Comparison of ENCODE assay signal across 9 mouse cellular contexts in the genomic region with DNA sequence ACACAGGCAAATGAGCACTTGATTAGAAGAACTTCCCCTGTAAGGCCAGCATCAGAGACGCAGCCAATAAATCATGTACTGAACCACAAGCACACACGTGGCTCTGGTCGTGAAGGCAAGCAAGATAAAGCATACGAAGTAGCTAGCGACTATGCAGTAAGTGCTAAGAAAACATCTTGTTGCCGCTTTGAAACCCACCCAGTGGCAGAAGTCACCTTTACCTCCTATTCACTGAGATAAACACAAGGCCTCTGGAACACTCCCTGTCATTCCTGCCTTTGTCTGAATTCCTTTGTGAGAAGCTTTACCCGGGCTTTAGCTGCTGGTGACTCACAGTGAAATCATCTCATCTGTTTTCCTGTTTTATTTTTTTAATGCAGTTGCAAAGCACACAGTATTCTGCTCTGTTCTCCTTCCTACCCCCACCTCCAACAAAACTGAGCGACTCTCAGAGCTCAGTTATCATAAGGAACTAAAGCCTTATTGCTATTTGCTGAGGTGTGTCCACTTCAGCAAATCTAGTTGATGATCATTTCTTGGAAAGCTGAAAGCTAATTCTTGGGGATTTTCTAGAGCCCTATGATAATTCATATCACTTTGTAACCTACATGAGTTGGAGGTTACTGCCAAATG. TPM values are rescaled to one million over a fixed set of nuclear protein-coding genes. Genes with fewer than 3 reads are reported as not detected.
DNase-seq lines count a peak whose midpoint lies in the region; ATAC-seq lines count a peak whose summit lies in the region.
"Had no signal": no experiment of that assay in that cellular context is flagged by ENCODE, and none has a peak within 500 bp of the region (broad histone marks: within the 10 kb centered on the region; RNA-seq: fewer than 3 reads in every experiment).

No protein-coding gene starts in this region.

- H3K36me3 ChIP-seq in heart, embryonic 16.5 days (ENCODE audit: control insufficient read depth, insufficient read depth), result no peaks in the 10 kb centered on the region
- H3K36me3 ChIP-seq in forebrain, embryonic 14.5 days (ENCODE audit: control insufficient read depth, insufficient read depth, low read length), result no peaks in the 10 kb centered on the region
- H3K36me3 ChIP-seq in midbrain, embryonic 15.5 days (replicated peaks), result no peaks in the 10 kb centered on the region

- no peak overlapping the region for H3K4me3 ChIP-seq in heart, embryonic 16.5 days (ENCODE audit: low read length)
- H3K4me3 ChIP-seq in forebrain, embryonic 14.5 days (ENCODE audit: low read depth, low read length), result no peak overlapping the region
- H3K4me3 ChIP-seq in midbrain, embryonic 15.5 days, result no peak overlapping the region

- ATAC-seq in heart, embryonic 16.5 days (replicated peaks; ENCODE audit: extremely low read depth, insufficient read depth, low FRiP score), result 0 out of 2 replicates have a peak, but pooled peaks have one; percentile 23
- peak; percentile 25; the same call in 1 of the 2 replicates for ATAC-seq in forebrain, embryonic 14.5 days
- peak; percentile 64 for ATAC-seq in midbrain, embryonic 15.5 days (replicated peaks)
- ATAC-seq in CD4-positive, CD25-positive, alpha-beta regulatory T cell, adult 4 months, result no peak

- DNase-seq in heart, adult 18-20 months, result no peak
- peak; percentile 2 for DNase-seq in MEL-GATA-1-ER (ENCODE audit: extremely low read depth, low read depth)
- DNase-seq in forebrain, embryonic 14.5 days (ENCODE audit: low spot score), result peak; percentile 32
- DNase-seq in cerebellum, postnatal 10 days, result no peak
- DNase-seq in left cerebral cortex, adult 11 months (ENCODE audit: low spot score), result no peak

- H3K4me2 ChIP-seq in heart, embryonic 16.5 days (ENCODE audit: low read depth, low read length), result 0 out of 2 replicates have a peak overlapping the region, but pooled peaks have one; percentile 14
- no peak overlapping the region for H3K4me2 ChIP-seq in forebrain, embryonic 14.5 days (ENCODE audit: low read length)
- no peak overlapping the region for H3K4me2 ChIP-seq in midbrain, embryonic 15.5 days

- no peak overlapping the region for H3K9ac ChIP-seq in heart, embryonic 16.5 days (ENCODE audit: low read length)
- H3K9ac ChIP-seq in forebrain, embryonic 14.5 days (ENCODE audit: low read length), result no peak overlapping the region
- H3K9ac ChIP-seq in midbrain, embryonic 15.5 days, result no peak overlapping the region

- 9% methylated on average over 8 of the region's 8 CpGs for whole genome bisulfite sequencing in heart, embryonic 16.5 days
- 18% methylated on average over 8 of the region's 8 CpGs for WGBS in forebrain, embryonic 14.5 days
- WGBS in midbrain, embryonic 15.5 days, result 21% methylated on average over 8 of the region's 8 CpGs

- H3K9me3 ChIP-seq in heart, embryonic 16.5 days (replicated peaks; ENCODE audit: control insufficient read depth, low read length), result no peaks in the 10 kb centered on the region
- no peaks in the 10 kb centered on the region for H3K9me3 ChIP-seq in forebrain, embryonic 14.5 days (replicated peaks; ENCODE audit: control insufficient read depth, low read length)
- no peaks in the 10 kb centered on the region for H3K9me3 ChIP-seq in midbrain, embryonic 15.5 days

- H3K27ac ChIP-seq in heart, embryonic 16.5 days (ENCODE audit: low read length), result no peak overlapping the region
- H3K27ac ChIP-seq in forebrain, embryonic 14.5 days (ENCODE audit: low read depth, low read length), result peak overlapping the region; percentile 9; the same call in 1 of the 2 replicates
- H3K27ac ChIP-seq in midbrain, embryonic 15.5 days, result no peak overlapping the region; the same call in 1 of the 2 replicates

- no peaks in the 10 kb centered on the region for H3K27me3 ChIP-seq in heart, embryonic 16.5 days (ENCODE audit: control insufficient read depth, insufficient read depth, low read length)
- H3K27me3 ChIP-seq in forebrain, embryonic 14.5 days (replicated peaks; ENCODE audit: control insufficient read depth, insufficient read depth, low read length), result no peaks in the 10 kb centered on the region
- no peaks in the 10 kb centered on the region for H3K27me3 ChIP-seq in midbrain, embryonic 15.5 days (replicated peaks)

- H3K4me1 ChIP-seq in heart, embryonic 16.5 days (ENCODE audit: control insufficient read depth, insufficient read depth, low read length), result no peaks in the 10 kb centered on the region
- H3K4me1 ChIP-seq in forebrain, embryonic 14.5 days (ENCODE audit: control insufficient read depth, insufficient read depth, low read length), result no peaks in the 10 kb centered on the region; the same call in 1 of the 2 replicates
- peaks cover 6% of the 10 kb centered on the region; the same call in 1 of the 2 replicates for H3K4me1 ChIP-seq in midbrain, embryonic 15.5 days

RNA-seq across cellular contexts. Expression of gene Clrn1, which starts 2.1 kb away (rescaled TPM):
- 0.40 and 1.0 TPM in 2 replicates for polyA plus RNA-seq in heart, embryonic 16.5 days (2015; fragmentation: Nextera tagmentation; extraction: Ambion mirVana)
- not detected for total RNA-seq in heart, adult 18-20 months (2021)
- polyA plus RNA-seq in forebrain, embryonic 14.5 days (2014; fragmentation: Nextera tagmentation; extraction: Ambion mirVana), result 0.51 and 0.93 TPM in 2 replicates
- polyA plus RNA-seq in midbrain, embryonic 15.5 days (2015; fragmentation: Nextera tagmentation; extraction: Ambion mirVana), result 0.34 and 0.56 TPM in 2 replicates
- not detected for polyA plus RNA-seq in CD4-positive, CD25-positive, alpha-beta regulatory T cell, adult 4 months (2017; shearing (Covaris generic))
- polyA plus RNA-seq: large intestine, adult 2 months had no signal

Comparison
In these comparisons a context has a peak if more than half of its experiments do, and no peak if none do; other contexts are left out.
1. DNase-seq: peak in MEL-GATA-1-ER (single experiment) and forebrain, embryonic 14.5 days (single experiment); none in heart, adult 18-20 months (0 of 2), cerebellum, postnatal 10 days (0 of 2) and left cerebral cortex, adult 11 months (single experiment).